Comparison of ENCODE assay signal across 15 mouse cellular contexts in the genomic region with DNA sequence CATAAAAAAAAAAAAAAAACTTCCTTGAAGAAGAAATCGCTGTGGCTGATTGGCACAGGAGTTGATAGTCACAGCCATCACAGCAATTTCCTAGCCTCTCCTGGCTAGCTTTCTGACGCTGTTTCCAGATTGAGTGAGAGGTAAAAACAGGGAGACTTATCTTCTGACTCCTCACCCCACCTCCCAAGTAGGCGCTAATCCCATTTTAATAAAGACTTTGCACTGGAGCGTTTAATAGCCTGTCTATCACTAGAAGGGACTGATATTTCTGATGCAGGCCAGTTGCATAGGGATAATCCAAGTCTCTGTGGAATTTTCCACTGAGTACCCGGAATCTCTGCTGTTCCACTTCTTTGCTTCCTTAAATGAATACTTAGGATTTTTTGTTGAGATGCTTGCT.
"Had no signal": no experiment of that assay in that cellular context is flagged by ENCODE, and none has a peak within 500 bp of the region (broad histone marks: within the 10 kb centered on the region; RNA-seq: fewer than 3 reads in every experiment).

No protein-coding gene starts in this region.

- DNase-seq: kidney, adult 18-20 months; kidney, adult 9 months; kidney, postnatal 25 days; layer of hippocampus, adult 9-11 months; liver, postnatal 0 days; lung, embryonic 14.5 days; thymus, adult 18-20 months; thymus, postnatal 36 days had no signal

- H3K4me3 ChIP-seq: layer of hippocampus, adult 2 months; limb, embryonic 15.5 days had no signal

- H3K27me3 ChIP-seq: limb, embryonic 15.5 days had no signal

- H3K4me1 ChIP-seq: limb, embryonic 15.5 days had no signal

- H3K9me3 ChIP-seq: limb, embryonic 15.5 days had no signal

- H3K27ac ChIP-seq: kidney, postnatal 0 days; layer of hippocampus, adult 2 months; limb, embryonic 15.5 days; liver, embryonic 14.5 days; macrophage had no signal

- H3K36me3 ChIP-seq: limb, embryonic 15.5 days had no signal

- ATAC-seq: liver, postnatal 0 days; lung, postnatal 0 days had no signal

- H3K9ac ChIP-seq: limb, embryonic 15.5 days; liver, embryonic 14.5 days; liver, postnatal 0 days; lung, embryonic 14.5 days had no signal

- H3K4me2 ChIP-seq: limb, embryonic 15.5 days; liver, embryonic 11.5 days; lung, embryonic 14.5 days had no signal
